Mouse (Mus musculus) liver, adult 2 months (tissue): Measurements from ENCODE around the gene Plekhh3.

Experiments
- CTCF ChIP-seq: fragments of 200-500 bp; IDR thresholded peaks from 2 replicates; pipeline ENCODE4 v1.5.1; 2011; ENCODE audit warnings: low read depth, low read length, control low read depth
- POLR2A ChIP-seq: fragments of 200-500 bp; IDR thresholded peaks from 2 replicates; pipeline ENCODE4 v1.6.1; 2011; ENCODE audit warnings: low read length, control low read depth; ENCODE audit not compliant: insufficient read depth; ENCODE audit errors: extremely low read depth

DNA sequence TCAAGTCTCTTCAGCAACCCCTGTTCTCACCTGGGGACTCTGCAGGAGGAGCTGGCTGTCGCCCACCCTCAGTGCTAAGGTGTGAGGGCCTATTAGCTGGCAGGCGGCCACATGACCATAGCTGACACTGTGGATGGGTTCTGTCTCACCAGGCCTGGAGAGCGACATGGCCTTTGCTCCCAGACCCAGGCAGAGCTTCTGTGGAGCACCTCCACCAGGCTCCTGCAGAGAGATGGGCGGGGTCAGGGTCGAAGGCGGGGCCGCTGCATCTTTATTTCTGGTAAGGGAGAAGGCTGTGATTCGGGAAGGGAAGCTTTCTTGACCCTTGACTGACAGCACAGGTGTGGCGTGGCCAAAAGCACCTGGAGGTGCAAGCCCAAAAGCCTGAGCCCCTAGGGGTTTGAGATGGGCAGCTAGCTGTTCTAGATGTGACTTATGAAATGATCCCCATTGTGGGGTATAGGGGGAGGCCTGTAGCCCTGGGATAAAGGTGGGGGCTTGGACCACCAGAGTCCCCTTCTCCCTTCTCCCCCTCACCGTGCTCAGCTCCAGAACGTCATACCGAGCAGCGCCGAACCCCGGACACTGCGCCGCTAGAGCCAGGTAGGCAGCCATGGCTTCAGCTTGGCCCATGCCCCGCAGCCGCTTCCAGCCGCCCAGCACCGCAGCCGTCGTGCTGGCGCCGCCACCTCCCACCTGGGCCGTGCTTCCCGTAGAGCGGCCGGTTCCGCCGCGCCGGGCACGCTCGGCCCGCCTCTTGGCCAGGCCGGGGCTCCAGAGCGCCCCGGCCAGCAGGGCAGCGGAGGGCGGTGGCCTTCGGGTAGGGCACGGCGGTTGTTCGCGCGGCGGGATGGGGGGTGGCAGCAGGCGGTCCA is 7.4 kb downstream of the Plekhh3 start:
- TF ChIP-seq CTCF = no peak
- no peak for TF ChIP-seq POLR2A
